11 mouse cellular contexts compared by ENCODE assay signal in the genomic region with DNA sequence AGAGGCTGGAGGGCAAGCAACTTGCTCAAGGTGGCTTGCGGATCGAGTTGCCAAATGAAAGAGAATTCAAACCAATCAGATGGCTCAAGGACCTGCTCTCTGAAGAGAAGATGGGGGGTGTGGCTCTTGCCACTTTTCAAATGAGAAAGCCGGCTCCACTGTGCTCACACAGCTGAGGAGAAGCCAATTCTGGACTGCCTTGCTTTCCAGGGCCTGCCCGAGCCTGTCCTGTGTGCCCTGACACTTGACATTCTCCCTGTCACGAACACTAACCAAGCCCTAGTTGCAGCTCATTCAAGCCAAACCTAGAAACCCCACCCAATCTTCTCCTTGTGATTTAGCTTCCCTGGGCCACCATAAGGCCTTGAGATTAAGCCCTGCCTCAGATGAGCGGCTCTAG. TPM values are rescaled to one million over a fixed set of nuclear protein-coding genes. Genes with fewer than 3 reads are reported as not detected.
A peak's percentile ranks its signal among the peaks of the same experiment; 100 is the strongest.
DNase-seq lines count a peak whose midpoint lies in the region; ATAC-seq and TF ChIP-seq lines count a peak whose summit lies in the region.
"Had no signal": no experiment of that assay in that cellular context is flagged by ENCODE, and none has a peak within 500 bp of the region (broad histone marks: within the 10 kb centered on the region; RNA-seq: fewer than 3 reads in every experiment).

No protein-coding gene starts in this region.

- TF ChIP-seq EP300 in MEL (IDR thresholded peaks at IDR 0.05; ENCODE audit: low read depth in 1 of 2, low read length in 2 of 2) = no peak

- no peak overlapping the region for H3K4me3 ChIP-seq in lung, adult 2 months (replicated peaks; ENCODE audit: extremely low read depth, low read depth, low read length)
- peak overlapping the region in 1 of 2 experiments; percentile 11; a peak in 1 of 4 replicates for H3K4me3 ChIP-seq in MEL (ENCODE audit: control insufficient read depth in 1 of 2, insufficient read depth in 1 of 2, low read depth in 2 of 2, low read length in 2 of 2)
- no peak overlapping the region for H3K4me3 ChIP-seq in liver, embryonic 16.5 days (ENCODE audit: low read depth, low read length)
- H3K4me3 ChIP-seq: lung, embryonic 15.5 days had no signal

- H3K27ac ChIP-seq in MEL (ENCODE audit: control insufficient read depth, low read depth, low read length) = peak overlapping the region; percentile 91
- H3K27ac ChIP-seq in liver, embryonic 16.5 days (ENCODE audit: low read length) = peak overlapping the region; percentile 81

- TF ChIP-seq RAD21 in MEL (IDR thresholded peaks at IDR 0.05; ENCODE audit: low read depth, low read length) = no peak

- ATAC-seq in liver, embryonic 16.5 days (ENCODE audit: low read depth) = peak; percentile 44
- no peak for ATAC-seq in erythroid progenitor cell, adult 5-6 weeks (replicated peaks; ENCODE audit: low FRiP score, poor library complexity, severe bottlenecking)

- no peak for TF ChIP-seq CTCF in lung, adult 2 months (IDR thresholded peaks at IDR 0.05; ENCODE audit: insufficient read depth, low read length)
- no peak for TF ChIP-seq CTCF in MEL (IDR thresholded peaks at IDR 0.05 in 2 of 3, conservative IDR thresholded peaks at IDR 0.05 in 1 of 3; ENCODE audit: control insufficient read depth in 1 of 3, insufficient read depth in 1 of 3, low read depth in 2 of 3, low read length in 3 of 3, poor library complexity in 1 of 3, severe bottlenecking in 1 of 3)

- no peaks in the 10 kb centered on the region; the same call in 1 of the 2 replicates for H3K4me1 ChIP-seq in lung, adult 2 months (ENCODE audit: control insufficient read depth, insufficient read depth, low read length)
- H3K4me1 ChIP-seq in MEL (ENCODE audit: control insufficient read depth in 1 of 2, insufficient read depth in 2 of 2, low read length in 2 of 2) = peaks cover 12 to 34% of the 10 kb centered on the region in 2 experiments
- H3K4me1 ChIP-seq in liver, embryonic 16.5 days (ENCODE audit: control insufficient read depth, low read depth, low read length) = peaks cover 32% of the 10 kb centered on the region

- peak; percentile 8 for DNase-seq in lung, adult 2 months
- DNase-seq in lung, postnatal 25 days (ENCODE audit: low spot score) = no peak
- no peak for DNase-seq in MEL (ENCODE audit: low read depth, low spot score)
- DNase-seq in thymus, postnatal 25 days = peak; percentile 52
- no peak for DNase-seq in embryo, embryonic 9.5 days (ENCODE audit: extremely low spot score)
- DNase-seq: cerebellum, adult 2 months; heart, postnatal 14 days; right cerebral cortex, postnatal 4 days had no signal

- no peak for TF ChIP-seq POLR2A in lung, adult 2 months (IDR thresholded peaks at IDR 0.05; ENCODE audit: borderline replicate concordance, extremely low read depth, low read depth, low read length)
- TF ChIP-seq POLR2A in MEL (IDR thresholded peaks at IDR 0.05; ENCODE audit: control insufficient read depth in 1 of 2, insufficient read depth in 1 of 2, low read depth in 1 of 2, low read length in 2 of 2, poor library complexity in 1 of 2) = no peak

- no peaks in the 10 kb centered on the region for H3K9me3 ChIP-seq in MEL (replicated peaks; ENCODE audit: insufficient read depth, low read length)
- H3K9me3 ChIP-seq in liver, embryonic 16.5 days (replicated peaks; ENCODE audit: control insufficient read depth, low read length) = no peaks in the 10 kb centered on the region
- H3K9me3 ChIP-seq: lung, embryonic 15.5 days had no signal

- H3K27me3 ChIP-seq in MEL (ENCODE audit: control insufficient read depth in 1 of 2, insufficient read depth in 2 of 2, low read length in 2 of 2) = no peaks in the 10 kb centered on the region
- H3K27me3 ChIP-seq in liver, embryonic 16.5 days (ENCODE audit: control insufficient read depth, insufficient read depth, low read depth, low read length) = no peaks in the 10 kb centered on the region
- H3K27me3 ChIP-seq: lung, embryonic 15.5 days had no signal

- H3K9ac ChIP-seq in MEL (ENCODE audit: control insufficient read depth, low read depth, low read length, poor library complexity, severe bottlenecking) = peak overlapping the region; percentile 45
- H3K9ac ChIP-seq in liver, embryonic 16.5 days (ENCODE audit: low read depth, low read length) = no peak overlapping the region
- H3K9ac ChIP-seq: lung, embryonic 15.5 days had no signal

- H3K79me2 ChIP-seq in MEL (ENCODE audit: control insufficient read depth, insufficient read depth, low read length, poor library complexity) = no peaks in the 10 kb centered on the region

- peak overlapping the region; percentile 0; the same call in 1 of the 2 replicates for H3K4me2 ChIP-seq in liver, embryonic 16.5 days (ENCODE audit: low read depth, low read length)
- H3K4me2 ChIP-seq: lung, embryonic 15.5 days had no signal

- 66% methylated on average over 6 of the region's 6 CpGs for WGBS in lung, adult 2 months
- 45% methylated on average over 6 of the region's 6 CpGs for WGBS in liver, embryonic 16.5 days (ENCODE audit: insufficient replicate concordance)

- H3K36me3 ChIP-seq in MEL (ENCODE audit: control insufficient read depth in 1 of 2, insufficient read depth in 2 of 2, low read length in 2 of 2) = peaks cover 0 to 23% of the 10 kb centered on the region in 2 experiments; a peak in 2 of 4 replicates
- H3K36me3 ChIP-seq in liver, embryonic 16.5 days (ENCODE audit: control insufficient read depth, insufficient read depth) = no peaks in the 10 kb centered on the region
- H3K36me3 ChIP-seq: lung, embryonic 15.5 days had no signal

TF ChIP-seq in MEL, 35 proteins besides CTCF, POLR2A, EP300 and RAD21:
- no peak for TF ChIP-seq ZMIZ1 (IDR thresholded peaks at IDR 0.05; ENCODE audit: low read depth, low read length)
- no peak for TF ChIP-seq TAL1 (IDR thresholded peaks at IDR 0.05; ENCODE audit: low read length)
- TF ChIP-seq ZKSCAN1 (IDR thresholded peaks at IDR 0.05; ENCODE audit: low read depth, low read length) = no peak
- TF ChIP-seq MYB (IDR thresholded peaks at IDR 0.05; ENCODE audit: low read depth, low read length) = no peak
- TF ChIP-seq MXI1 (IDR thresholded peaks at IDR 0.05; ENCODE audit: low read depth, low read length) = no peak
- TF ChIP-seq CHD2 (IDR thresholded peaks at IDR 0.05; ENCODE audit: low read length) = no peak
- TF ChIP-seq SIN3A (IDR thresholded peaks at IDR 0.05; ENCODE audit: low read length) = no peak
- no peak for TF ChIP-seq ZC3H11A (IDR thresholded peaks at IDR 0.05; ENCODE audit: low read depth, low read length)
- no peak for TF ChIP-seq RCOR1 (IDR thresholded peaks at IDR 0.05; ENCODE audit: low read depth, low read length)
- no peak for TF ChIP-seq E2F4 (IDR thresholded peaks at IDR 0.05; ENCODE audit: borderline replicate concordance, low read depth, low read length)
- no peak for TF ChIP-seq POLR2AphosphoS2 (IDR thresholded peaks at IDR 0.05; ENCODE audit: low read length)
- no peak for TF ChIP-seq CHD1 (IDR thresholded peaks at IDR 0.05; ENCODE audit: low read depth, low read length)
- no peak for TF ChIP-seq NELFE (IDR thresholded peaks at IDR 0.05; ENCODE audit: low read depth, low read length)
- TF ChIP-seq NRF1 (IDR thresholded peaks at IDR 0.05; ENCODE audit: insufficient read depth, low read depth, low read length, poor library complexity, severe bottlenecking) = no peak

RNA-seq across cellular contexts. Expression of gene Sash3, which starts 8.2 kb away (rescaled TPM):
- 11.5 and 14.6 TPM in 2 replicates for polyA plus RNA-seq in lung, adult 2 months (2012; rRNA removed)
- 0.31 and 0.56 TPM in 2 replicates for total RNA-seq in MEL (2012; rRNA removed)
- 1 to 10 TPM in 1 of 2 experiments, not detected in 1; 1.2 TPM for polyA plus RNA-seq in MEL (2012; ENCODE audit: insufficient read depth in 1 of 2, insufficient read length in 2 of 2, low read depth in 1 of 2, low replicate concordance in 2 of 2, missing spikeins in 1 of 2)
- polyA plus RNA-seq in liver, embryonic 16.5 days (2015; fragmentation: Nextera tagmentation; extraction: Ambion mirVana) = 9.6 and 9.7 TPM in 2 replicates
- total RNA-seq in erythroid progenitor cell, adult 5-6 weeks (2015; ENCODE audit: low replicate concordance) = 24.5 and 33.5 TPM in 2 replicates
- total RNA-seq in erythroid progenitor cell, adult 5-6 weeks (2017; ENCODE audit: low replicate concordance) = 13.0 and 24.5 TPM in 2 replicates

RNA-seq across cellular contexts. Expression of gene Xpnpep2, which starts 29.5 kb away (rescaled TPM):
- polyA plus RNA-seq in lung, adult 2 months (2012; rRNA removed) = 3.5 and 9.1 TPM in 2 replicates
- 0.31 and 0.62 TPM in 2 replicates for total RNA-seq in MEL (2012; rRNA removed)
- polyA plus RNA-seq in MEL (2012; ENCODE audit: insufficient read depth in 1 of 2, insufficient read length in 2 of 2, low read depth in 1 of 2, low replicate concordance in 2 of 2, missing spikeins in 1 of 2) = 1 to 10 TPM in 1 of 2 experiments, not detected in 1; 1.9 TPM
- polyA plus RNA-seq in liver, embryonic 16.5 days (2015; fragmentation: Nextera tagmentation; extraction: Ambion mirVana) = 0.04 TPM in 1 of 2 replicates, not detected in the other
- total RNA-seq in erythroid progenitor cell, adult 5-6 weeks (2015; ENCODE audit: low replicate concordance) = not detected in 2 replicates
- total RNA-seq in erythroid progenitor cell, adult 5-6 weeks (2017; ENCODE audit: low replicate concordance) = not detected in 2 replicates

Comparison
In these comparisons a context has a peak if more than half of its experiments do, and no peak if none do; other contexts are left out.
1. DNase-seq: peak in lung, adult 2 months (single experiment) and thymus, postnatal 25 days (single experiment); none in lung, postnatal 25 days (single experiment), MEL (single experiment) and embryo, embryonic 9.5 days (single experiment).